Mouse (Mus musculus): Measurements from ENCODE around the gene Gcc2.
"Not testable (repeated sequence)": the region's sequence is repeated elsewhere in the genome, so short reads cannot be mapped to it uniquely, and the experiment has no call there.

DNA sequence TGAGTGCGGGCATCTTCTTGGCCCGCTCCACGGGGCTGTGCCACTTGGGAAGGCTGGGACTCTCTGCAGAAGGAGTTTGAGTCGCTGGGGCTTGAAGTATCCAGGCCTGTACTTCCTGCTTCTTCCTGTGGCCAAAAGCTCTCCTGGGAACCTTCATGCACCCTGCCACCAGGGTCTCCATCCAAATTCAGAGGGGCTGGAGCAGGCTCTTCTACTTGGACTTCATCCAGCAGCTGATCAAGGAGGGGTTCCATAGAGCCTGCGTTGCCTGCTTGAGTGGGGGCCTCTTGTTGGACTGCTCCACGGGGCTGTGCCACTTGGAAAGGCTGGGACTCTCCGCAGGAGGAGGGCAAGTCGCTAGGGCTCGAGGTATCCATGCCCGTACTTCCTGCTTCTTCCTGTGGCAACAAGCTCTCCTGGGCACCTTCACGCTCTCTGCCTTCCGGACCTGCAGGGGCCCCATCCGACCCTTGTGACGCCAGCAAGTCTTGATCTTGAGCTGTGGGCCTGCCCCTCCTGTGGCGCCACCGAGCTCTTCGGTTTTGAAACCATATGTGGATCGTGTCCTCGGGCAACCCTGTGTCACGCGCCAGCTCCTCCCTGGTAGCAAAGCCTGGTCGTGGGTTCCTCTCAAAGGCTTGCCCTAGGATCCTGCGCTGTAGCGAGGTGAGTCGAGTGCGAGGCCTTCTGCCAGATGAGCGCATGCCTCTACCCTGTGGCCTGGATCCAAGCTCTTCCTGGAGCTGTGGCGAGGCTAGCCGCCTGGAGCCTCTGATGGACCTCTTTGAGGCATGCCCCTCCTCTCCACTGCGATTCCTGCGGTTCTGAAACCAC lies 31.1 kb upstream of the Gcc2 start:
- TF ChIP-seq GATA1 (IDR thresholded peaks at IDR 0.05; ENCODE audit: borderline replicate concordance, low read length); FLI1 (IDR thresholded peaks at IDR 0.05; ENCODE audit: low read length): not testable (repeated sequence)
